Mouse (Mus musculus) embryonic fibroblast, embryonic 13.5 days (primary cell): Measurements from ENCODE around the gene Aldh1a2.

Source experiments
- CTCF ChIP-seq: IDR thresholded peaks from 2 replicates; pipeline ENCODE4 v1.5.1; 2011; ENCODE audit warnings: mild to moderate bottlenecking, control low read depth, low read length, moderate library complexity, borderline replicate concordance; ENCODE audit not compliant: insufficient read depth
- POLR2A ChIP-seq: IDR thresholded peaks from 2 replicates; pipeline ENCODE4 v1.6.1; 2011; ENCODE audit warnings: low read depth, mild to moderate bottlenecking, control low read depth, low read length, moderate library complexity

DNA sequence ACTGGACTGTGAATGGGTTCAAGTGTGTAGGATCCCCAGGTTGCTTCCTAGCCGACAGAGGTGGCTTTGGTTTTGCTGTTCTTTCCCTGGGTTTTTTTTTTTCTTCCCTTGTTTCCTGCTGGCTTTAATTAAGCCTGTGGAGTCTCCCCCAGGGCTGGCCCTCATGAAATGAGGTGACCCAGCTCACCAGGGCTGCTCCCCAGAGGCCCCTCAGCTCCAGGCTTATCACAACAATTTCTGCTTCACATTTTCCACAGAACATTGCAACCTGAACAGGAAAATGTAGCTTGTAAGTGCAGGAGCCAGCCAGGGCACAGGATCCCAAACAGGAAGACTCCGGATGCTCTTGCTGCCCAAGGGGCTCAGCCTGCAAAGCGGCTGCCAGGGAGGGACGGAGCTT lies 110.7 kb downstream of the Aldh1a2 start:
- TF ChIP-seq POLR2A (no peak), CTCF (no peak)
